Mouse (Mus musculus): ENCODE data around the gene Etfdh. TPM values are rescaled to one million over a fixed set of nuclear protein-coding genes. Genes with fewer than 3 reads are reported as not detected.
"Not testable (repeated sequence)": the region's sequence is repeated elsewhere in the genome, so short reads cannot be mapped to it uniquely, and the experiment has no call there.

The Etfdh gene
- polyA plus RNA-seq, 1 experiment from 2014 or later: 56.5 TPM

- no peaks in the 10 kb centered on the region for H3K27me3 ChIP-seq (ENCODE audit: control insufficient read depth, insufficient read depth, low read length)
- H3K9me3 ChIP-seq (replicated peaks; ENCODE audit: control insufficient read depth, low read length): no peaks in the 10 kb centered on the region
- H3K4me3 ChIP-seq (ENCODE audit: low read depth, low read length): no peak overlapping the region
- H3K9ac ChIP-seq (replicated peaks; ENCODE audit: low read length): no peak overlapping the region
- ATAC-seq (replicated peaks; ENCODE audit: insufficient number of reproducible peaks, low FRiP score, low TSS enrichment, low read depth): no peak; the same call in 1 of the 2 replicates
- no peaks in the 10 kb centered on the region for H3K4me1 ChIP-seq (ENCODE audit: control insufficient read depth, insufficient read depth, low read length)
- H3K27ac ChIP-seq (replicated peaks; ENCODE audit: low read depth, low read length): no peak overlapping the region
- no peaks in the 10 kb centered on the region for H3K36me3 ChIP-seq (replicated peaks; ENCODE audit: control insufficient read depth, insufficient read depth, low read depth, low read length)
- WGBS: 31% methylated on average over 10 of the region's 10 CpGs
- peak; percentile 41 for DNase-seq (ENCODE audit: low spot score)
- H3K4me2 ChIP-seq (ENCODE audit: low read depth, low read length): no peak overlapping the region
These were observed 53.5 kb downstream of the Etfdh start for GRCm38 (mm10) chr3:79575576-79576467.

GRCm38 (mm10) chr3:79574336-79574735 is 55.0 kb downstream of the Etfdh start:
- Histone ChIP-seq H3K4me1 (ENCODE audit: control insufficient read depth, insufficient read depth, low read length) (no peaks in the 10 kb centered on the region), H3K36me3 (replicated peaks; ENCODE audit: control insufficient read depth, insufficient read depth, low read depth, low read length) (no peaks in the 10 kb centered on the region), H3K9ac (replicated peaks; ENCODE audit: low read length) (no peak overlapping the region), H3K4me2 (ENCODE audit: low read depth, low read length) (no peak overlapping the region), H3K4me3 (ENCODE audit: low read depth, low read length) (no peak overlapping the region), H3K27ac (replicated peaks; ENCODE audit: low read depth, low read length) (no peak overlapping the region), H3K9me3 (replicated peaks; ENCODE audit: control insufficient read depth, low read length) (no peaks in the 10 kb centered on the region), H3K27me3 (ENCODE audit: control insufficient read depth, insufficient read depth, low read length) (no peaks in the 10 kb centered on the region)
- no peak for ATAC-seq (replicated peaks; ENCODE audit: insufficient number of reproducible peaks, low FRiP score, low TSS enrichment, low read depth)
- 82% methylated on average over 3 of the region's 3 CpGs for WGBS
- no peak for DNase-seq (ENCODE audit: low spot score)

GRCm38 (mm10) chr3:79573376-79573775 is 55.9 kb downstream of the Etfdh start:
- H3K9ac ChIP-seq (replicated peaks; ENCODE audit: low read length); ATAC-seq (replicated peaks; ENCODE audit: insufficient number of reproducible peaks, low FRiP score, low TSS enrichment, low read depth); H3K9me3 ChIP-seq (replicated peaks; ENCODE audit: control insufficient read depth, low read length); H3K4me1 ChIP-seq (ENCODE audit: control insufficient read depth, insufficient read depth, low read length); H3K27me3 ChIP-seq (ENCODE audit: control insufficient read depth, insufficient read depth, low read length); H3K4me2 ChIP-seq (ENCODE audit: low read depth, low read length); H3K36me3 ChIP-seq (replicated peaks; ENCODE audit: control insufficient read depth, insufficient read depth, low read depth, low read length); DNase-seq (ENCODE audit: low spot score); H3K27ac ChIP-seq (replicated peaks; ENCODE audit: low read depth, low read length); H3K4me3 ChIP-seq (ENCODE audit: low read depth, low read length): not testable (repeated sequence)
- whole genome bisulfite sequencing: 88% methylated on average over 5 of the region's 5 CpGs

GRCm38 (mm10) chr3:79572399-79572798 is 56.9 kb downstream of the Etfdh start:
- no peaks in the 10 kb centered on the region for H3K4me1 ChIP-seq (ENCODE audit: control insufficient read depth, insufficient read depth, low read length)
- no peak overlapping the region for H3K9ac ChIP-seq (replicated peaks; ENCODE audit: low read length)
- no peaks in the 10 kb centered on the region for H3K36me3 ChIP-seq (replicated peaks; ENCODE audit: control insufficient read depth, insufficient read depth, low read depth, low read length)
- ATAC-seq (replicated peaks; ENCODE audit: insufficient number of reproducible peaks, low FRiP score, low TSS enrichment, low read depth): no peak
- no peak for DNase-seq (ENCODE audit: low spot score)
- no peaks in the 10 kb centered on the region for H3K27me3 ChIP-seq (ENCODE audit: control insufficient read depth, insufficient read depth, low read length)
- no peaks in the 10 kb centered on the region for H3K9me3 ChIP-seq (replicated peaks; ENCODE audit: control insufficient read depth, low read length)
- H3K4me2 ChIP-seq (ENCODE audit: low read depth, low read length): no peak overlapping the region
- no peak overlapping the region for H3K4me3 ChIP-seq (ENCODE audit: low read depth, low read length)
- 74% methylated on average over 3 of the region's 3 CpGs for WGBS
- no peak overlapping the region for H3K27ac ChIP-seq (replicated peaks; ENCODE audit: low read depth, low read length)

- Histone ChIP-seq H3K27ac (replicated peaks; ENCODE audit: low read depth, low read length) (no peak overlapping the region), H3K4me1 (ENCODE audit: control insufficient read depth, insufficient read depth, low read length) (no peaks in the 10 kb centered on the region), H3K27me3 (ENCODE audit: control insufficient read depth, insufficient read depth, low read length) (no peaks in the 10 kb centered on the region), H3K36me3 (replicated peaks; ENCODE audit: control insufficient read depth, insufficient read depth, low read depth, low read length) (no peaks in the 10 kb centered on the region), H3K4me2 (ENCODE audit: low read depth, low read length) (no peak overlapping the region), H3K9ac (replicated peaks; ENCODE audit: low read length) (no peak overlapping the region), H3K9me3 (replicated peaks; ENCODE audit: control insufficient read depth, low read length) (no peaks in the 10 kb centered on the region), H3K4me3 (ENCODE audit: low read depth, low read length) (no peak overlapping the region)
- DNase-seq (ENCODE audit: low spot score): no peak
- no peak for ATAC-seq (replicated peaks; ENCODE audit: insufficient number of reproducible peaks, low FRiP score, low TSS enrichment, low read depth)
- whole genome bisulfite sequencing: 83% methylated on average over 3 of the region's 3 CpGs
These were observed 60.0 kb downstream of the Etfdh start for GRCm38 (mm10) chr3:79569351-79569681.

- no peaks in the 10 kb centered on the region for H3K4me1 ChIP-seq (ENCODE audit: control insufficient read depth, insufficient read depth, low read length)
- WGBS: 89% methylated on average over 16 of the region's 16 CpGs
- no peak overlapping the region for H3K27ac ChIP-seq (replicated peaks; ENCODE audit: low read depth, low read length)
- no peak for ATAC-seq (replicated peaks; ENCODE audit: insufficient number of reproducible peaks, low FRiP score, low TSS enrichment, low read depth)
- H3K9ac ChIP-seq (replicated peaks; ENCODE audit: low read length): no peak overlapping the region; the same call in 1 of the 2 replicates
- H3K4me3 ChIP-seq (ENCODE audit: low read depth, low read length): no peak overlapping the region
- H3K27me3 ChIP-seq (ENCODE audit: control insufficient read depth, insufficient read depth, low read length): no peaks in the 10 kb centered on the region
- no peak overlapping the region for H3K4me2 ChIP-seq (ENCODE audit: low read depth, low read length)
- DNase-seq (ENCODE audit: low spot score): no peak
- no peaks in the 10 kb centered on the region for H3K9me3 ChIP-seq (replicated peaks; ENCODE audit: control insufficient read depth, low read length)
- no peaks in the 10 kb centered on the region for H3K36me3 ChIP-seq (replicated peaks; ENCODE audit: control insufficient read depth, insufficient read depth, low read depth, low read length)
These were observed 60.5 kb downstream of the Etfdh start for GRCm38 (mm10) chr3:79568629-79569350.

GRCm38 (mm10) chr3:79567703-79568362 is 61.5 kb downstream of the Etfdh start, which contains the start of gene Fnip2:
Gene Fnip2 (minus strand): TSS chr3:79567796.
- Histone ChIP-seq H3K4me1 (ENCODE audit: control insufficient read depth, insufficient read depth, low read length) (no peaks in the 10 kb centered on the region), H3K9me3 (replicated peaks; ENCODE audit: control insufficient read depth, low read length) (no peaks in the 10 kb centered on the region), H3K27ac (replicated peaks; ENCODE audit: low read depth, low read length) (peak within 1 kb of the TSS; percentile 65), H3K36me3 (replicated peaks; ENCODE audit: control insufficient read depth, insufficient read depth, low read depth, low read length) (no peaks in the 10 kb centered on the region), H3K4me3 (ENCODE audit: low read depth, low read length) (peak within 1 kb of the TSS; percentile 77), H3K4me2 (ENCODE audit: low read depth, low read length) (peak within 1 kb of the TSS; percentile 86), H3K9ac (replicated peaks; ENCODE audit: low read length) (peak within 1 kb of the TSS; percentile 87), H3K27me3 (ENCODE audit: control insufficient read depth, insufficient read depth, low read length) (no peaks in the 10 kb centered on the region)
- peak; percentile 95 for DNase-seq (ENCODE audit: low spot score)
- peak; percentile 96 for ATAC-seq (replicated peaks; ENCODE audit: insufficient number of reproducible peaks, low FRiP score, low TSS enrichment, low read depth)
- under 1% methylated on average over 50 of the region's 55 CpGs for WGBS
